Mouse (Mus musculus) left cerebral cortex, adult 9 months (tissue): ENCODE results near the gene Mpv17l2.
A peak's percentile ranks its signal among the peaks of the same experiment; 100 is the strongest.

Experiments used
- DNase-seq, 2 experiments: peaks; one replicate each; pipeline ENCODE4 v3.0.0; 2022; ENCODE audit warnings: low spot score in 2 of 2

The Mpv17l2 gene

GRCm38 (mm10) chr8:70791294-70791701, 30.6 kb upstream of the Mpv17l2 start:
- DNase-seq = no peak

DNA sequence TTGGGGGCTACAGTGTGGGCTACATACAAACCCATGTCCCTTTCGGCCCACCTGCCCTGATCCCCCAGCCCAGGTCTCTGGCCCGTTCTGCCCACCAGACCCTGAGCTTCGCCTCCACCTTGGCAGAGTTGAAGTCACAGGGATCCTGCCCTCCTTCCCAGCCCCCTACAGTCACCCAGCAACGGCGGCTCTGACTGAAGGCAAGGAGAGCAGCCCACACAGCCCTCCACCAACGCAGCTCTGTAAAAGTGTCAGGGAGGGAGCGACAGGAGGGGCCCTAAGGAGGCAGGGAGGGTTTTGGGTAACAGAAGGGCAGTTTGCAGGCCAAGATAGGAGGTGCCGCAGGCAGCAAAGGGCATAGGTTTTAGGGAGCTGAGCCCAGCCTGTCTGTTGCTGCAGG, 30.1 kb upstream of the Mpv17l2 start:
- no peak for DNase-seq

DNA sequence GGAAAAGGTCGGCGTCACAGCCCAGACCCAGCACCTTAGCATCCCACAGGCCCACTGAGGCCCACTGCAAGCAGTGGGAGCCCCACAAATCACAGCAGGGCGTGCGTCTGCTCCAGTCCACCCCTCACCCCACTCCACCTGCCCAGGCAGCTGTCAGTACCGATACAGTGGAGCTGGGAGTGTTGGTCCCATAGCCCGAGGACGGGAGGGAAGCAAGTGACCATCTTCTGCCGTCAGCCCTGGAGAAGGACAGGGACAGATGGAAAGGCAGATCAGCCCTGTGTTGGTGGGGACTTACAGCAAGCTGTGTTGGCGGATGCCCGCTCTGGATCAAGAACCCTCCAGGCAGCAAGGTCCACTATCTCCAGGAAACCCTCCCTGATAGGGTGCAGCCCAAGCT, 28.3 kb upstream of the Mpv17l2 start:
- no peak for DNase-seq

GRCm38 (mm10) chr8:70787941-70788667, 27.4 kb upstream of the Mpv17l2 start:
- no peak for DNase-seq

- no peak for DNase-seq
These were observed 26.3 kb upstream of the Mpv17l2 start for GRCm38 (mm10) chr8:70787051-70787445.

GRCm38 (mm10) chr8:70786291-70787050, 25.7 kb upstream of the Mpv17l2 start:
- no peak for DNase-seq

DNA sequence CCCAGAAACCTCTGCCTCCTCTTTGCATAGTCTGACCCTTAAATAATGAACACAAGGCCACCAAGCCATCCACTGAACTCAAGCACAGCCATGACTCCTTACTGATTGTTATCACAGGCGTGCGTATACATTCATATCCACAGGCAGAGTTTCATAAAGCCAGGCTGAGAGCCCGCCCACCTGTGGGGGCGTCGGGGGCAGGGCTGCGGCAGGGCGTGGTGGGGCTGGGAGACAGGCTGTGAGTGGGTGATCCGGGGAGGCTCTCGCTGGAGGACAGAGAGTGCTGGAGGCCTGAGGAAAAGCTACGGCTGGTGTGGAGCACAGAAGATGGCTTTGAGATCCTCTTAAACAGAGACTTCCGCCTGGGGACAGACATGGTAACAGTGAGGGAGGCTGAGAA, 19.3 kb upstream of the Mpv17l2 start:
- DNase-seq = no peak

DNA sequence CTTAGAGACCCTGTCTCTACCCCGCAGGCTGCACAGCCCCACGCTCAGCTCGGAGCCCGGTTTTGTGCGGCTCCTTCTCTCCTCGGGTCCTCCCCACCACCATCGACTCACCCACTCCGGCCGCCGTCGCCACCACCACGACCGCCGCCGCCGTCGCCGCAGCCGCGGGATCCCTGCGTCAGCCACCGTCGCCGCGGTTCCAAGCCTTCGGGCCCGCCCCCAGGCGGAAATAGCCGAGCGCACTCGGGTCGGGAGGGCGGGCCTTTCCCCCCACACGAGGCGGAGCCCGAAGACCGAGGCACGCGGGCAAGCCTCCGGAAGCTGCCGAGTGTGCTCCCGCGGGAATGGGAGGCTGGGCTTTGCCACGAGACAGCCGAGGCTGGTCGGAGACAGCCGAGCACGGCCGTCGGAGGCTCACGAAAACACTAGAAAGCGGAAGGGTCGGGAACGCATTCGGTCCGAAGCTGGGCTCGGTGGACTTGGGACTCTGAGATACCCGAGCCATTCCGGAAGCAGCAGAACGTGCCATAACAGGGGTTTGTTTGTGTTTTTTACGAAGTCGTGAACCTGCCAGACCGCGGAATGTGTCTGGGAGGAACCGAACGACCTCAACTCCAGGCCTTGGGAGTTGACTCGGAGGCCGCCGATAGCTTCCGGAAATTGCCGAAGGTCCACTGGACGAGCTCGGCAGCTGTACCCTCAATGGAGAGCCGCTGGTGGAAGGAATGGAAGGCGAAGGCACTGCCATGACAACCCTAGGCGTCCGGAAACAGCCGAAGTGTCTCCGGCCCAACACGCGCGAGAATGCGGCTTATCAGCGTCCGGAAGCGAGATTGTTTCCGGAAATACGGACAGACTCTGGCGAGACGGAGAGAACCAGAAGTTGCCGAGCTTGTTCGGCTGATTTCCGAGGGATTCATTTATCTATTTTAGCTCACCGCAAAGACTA, 16.0 kb upstream of the Mpv17l2 start, which contains the start of gene Pik3r2:
Gene Pik3r2 (minus strand): TSS at position 218 of the 949 bp plus-strand sequence.
- DNase-seq = peak; percentile 95 to 98

DNA sequence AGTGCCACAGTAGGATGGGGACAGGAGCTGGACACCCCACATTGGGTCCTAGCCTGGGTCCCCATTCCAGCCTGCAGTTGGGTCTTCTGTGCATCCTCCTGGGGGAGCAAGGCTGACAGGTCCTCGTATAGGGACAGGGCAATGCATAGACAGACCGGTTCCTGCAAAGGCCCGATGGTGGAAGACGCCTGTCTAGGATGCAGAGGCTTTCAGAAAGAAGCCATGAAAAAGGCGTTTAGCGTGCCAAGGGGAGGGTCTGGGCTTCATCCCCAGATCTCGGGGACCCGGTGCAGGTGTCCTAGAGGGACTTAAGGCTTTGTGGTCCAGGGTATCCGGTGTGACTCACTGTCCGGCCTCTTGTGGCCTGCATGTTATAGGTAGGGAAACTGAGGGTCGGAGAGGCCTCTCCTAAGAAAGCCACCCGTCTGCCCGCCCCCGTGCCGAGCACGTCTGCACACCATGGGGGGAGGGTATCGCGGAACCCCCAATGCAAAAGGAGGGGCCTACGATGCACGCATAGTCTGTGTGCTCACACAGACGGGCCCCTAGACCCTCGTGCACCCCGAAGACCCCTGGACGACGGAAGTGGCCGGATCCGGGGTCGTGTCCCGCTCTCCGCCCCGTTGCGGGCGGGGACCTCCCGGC, 15.2 kb upstream of the Mpv17l2 start:
- DNase-seq = no peak

GRCm38 (mm10) chr8:70775227-70775626, 14.5 kb upstream of the Mpv17l2 start:
- no peak for DNase-seq

DNA sequence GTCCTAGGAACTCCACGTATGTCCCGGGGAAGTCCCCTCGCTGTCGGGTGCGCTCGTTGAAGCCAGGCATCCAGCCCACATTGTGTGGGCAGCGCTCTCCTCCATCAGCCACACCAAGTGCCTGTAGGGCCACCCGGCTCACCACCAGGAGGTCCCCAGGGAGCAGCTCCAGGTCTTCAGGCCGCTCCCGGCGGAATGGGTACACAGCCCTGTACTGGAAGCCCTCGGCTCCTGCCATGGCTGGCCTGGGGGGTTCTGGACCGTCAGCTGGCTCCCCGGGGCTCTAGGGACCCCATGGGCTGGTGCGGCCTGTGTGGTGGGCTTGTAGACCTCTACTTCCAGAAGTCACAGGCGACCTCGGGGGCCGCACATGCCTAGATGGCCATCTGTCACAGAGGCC, 14.0 kb upstream of the Mpv17l2 start:
- no peak for DNase-seq

GRCm38 (mm10) chr8:70773833-70774232, 13.1 kb upstream of the Mpv17l2 start:
- DNase-seq = no peak

- no peak for DNase-seq
These were observed 12.7 kb upstream of the Mpv17l2 start for GRCm38 (mm10) chr8:70773410-70773809.

DNA sequence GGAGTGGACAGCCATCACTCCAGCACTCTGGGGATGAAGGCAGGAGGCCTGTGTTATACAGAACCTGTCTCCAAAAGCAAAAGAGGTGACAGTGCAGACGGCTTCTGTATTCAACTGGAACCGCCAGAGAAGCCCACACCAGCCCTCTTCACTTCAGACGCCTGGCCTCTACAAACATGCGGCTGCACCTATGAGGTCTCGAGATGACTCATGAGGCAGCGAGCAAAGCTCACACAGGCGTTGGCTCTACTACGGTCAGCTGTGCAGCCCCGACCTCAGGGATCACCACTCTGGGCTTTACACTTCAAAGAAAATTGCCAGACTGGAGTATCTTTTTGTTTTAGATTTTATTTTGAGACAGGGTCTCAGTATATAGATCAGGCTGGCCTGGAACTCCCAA, 12.1 kb upstream of the Mpv17l2 start:
- no peak for DNase-seq

DNA sequence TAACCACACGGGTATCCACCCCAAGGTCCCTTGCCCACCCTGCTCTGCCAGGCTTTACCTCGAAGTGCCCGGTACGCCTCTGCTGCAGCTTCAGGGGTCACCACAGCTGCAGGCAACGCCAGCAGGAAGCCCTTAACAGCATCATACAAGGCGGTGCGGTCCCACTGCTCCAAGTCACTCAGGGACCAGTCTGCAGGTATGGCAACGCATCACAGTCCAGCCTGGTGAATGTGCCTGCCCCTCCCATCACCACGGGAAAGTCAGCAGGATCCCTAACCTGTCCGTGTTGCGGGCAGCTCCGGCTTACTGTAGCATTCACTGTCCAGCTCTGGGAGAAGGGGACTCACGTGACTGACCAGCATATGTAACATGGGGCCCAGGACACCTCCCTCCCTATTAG, 11.3 kb upstream of the Mpv17l2 start:
- no peak for DNase-seq

DNA sequence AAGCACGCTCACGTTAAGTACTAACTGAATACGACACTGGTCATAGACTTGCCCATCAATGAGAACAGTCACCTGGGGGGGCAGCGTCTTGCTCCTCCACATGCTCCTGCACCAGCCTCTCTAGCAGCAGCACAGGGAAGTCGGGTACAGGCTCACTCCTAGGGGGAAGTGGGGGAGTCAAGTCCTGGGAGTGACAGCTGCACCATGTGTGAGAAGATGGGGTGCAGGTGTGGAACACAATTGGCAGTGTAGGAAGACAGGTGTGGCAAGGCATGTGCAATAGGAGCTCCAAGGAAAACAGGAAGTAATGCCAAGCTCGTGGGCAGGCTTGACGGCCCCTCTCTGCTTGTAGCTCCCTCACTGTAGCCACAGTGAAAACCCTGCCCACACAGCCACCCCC, 10.5 kb upstream of the Mpv17l2 start:
- no peak for DNase-seq

GRCm38 (mm10) chr8:70770748-70771147, 10.0 kb upstream of the Mpv17l2 start:
- no peak for DNase-seq

DNA sequence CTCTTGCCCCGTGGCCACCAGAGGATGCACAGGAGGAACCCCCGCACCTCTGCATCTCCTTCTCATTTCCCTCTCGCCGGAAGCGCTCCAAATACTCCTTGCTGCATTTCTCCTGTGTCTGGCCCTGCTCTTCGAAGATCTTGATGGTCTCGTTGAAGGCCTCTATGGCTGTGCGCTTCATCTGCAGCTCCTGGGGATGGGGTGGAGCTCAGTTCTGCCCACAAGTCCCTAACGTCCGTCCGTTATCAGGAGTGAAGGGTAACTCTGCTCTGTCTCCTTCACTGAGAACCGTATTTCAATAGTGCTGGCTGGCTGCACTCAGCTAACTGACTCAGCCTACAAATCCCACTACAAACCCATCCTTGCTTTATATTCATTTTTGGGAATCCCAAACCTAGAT, 9.1 kb upstream of the Mpv17l2 start:
- DNase-seq = no peak

DNA sequence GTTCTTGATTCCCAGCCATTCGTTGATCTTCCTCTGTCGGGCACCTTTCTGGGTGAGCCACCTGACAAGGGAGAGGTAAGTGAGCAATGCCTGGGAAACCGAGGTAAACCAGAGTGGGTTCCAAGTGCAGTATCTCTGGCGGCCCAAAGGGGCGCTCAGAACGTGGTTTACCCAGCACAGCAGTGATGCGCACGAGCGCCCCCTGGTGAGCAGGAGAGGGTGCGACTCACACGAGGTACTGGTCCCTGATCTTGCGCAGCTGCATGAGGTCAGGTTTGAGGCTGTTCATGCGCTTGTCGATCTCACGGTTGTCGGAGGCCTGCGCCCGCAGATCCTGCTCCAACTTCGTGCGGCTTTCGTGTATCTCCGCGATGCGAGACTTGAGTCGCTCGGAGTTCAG, 8.6 kb upstream of the Mpv17l2 start:
- DNase-seq = peak; percentile 86 to 95

DNA sequence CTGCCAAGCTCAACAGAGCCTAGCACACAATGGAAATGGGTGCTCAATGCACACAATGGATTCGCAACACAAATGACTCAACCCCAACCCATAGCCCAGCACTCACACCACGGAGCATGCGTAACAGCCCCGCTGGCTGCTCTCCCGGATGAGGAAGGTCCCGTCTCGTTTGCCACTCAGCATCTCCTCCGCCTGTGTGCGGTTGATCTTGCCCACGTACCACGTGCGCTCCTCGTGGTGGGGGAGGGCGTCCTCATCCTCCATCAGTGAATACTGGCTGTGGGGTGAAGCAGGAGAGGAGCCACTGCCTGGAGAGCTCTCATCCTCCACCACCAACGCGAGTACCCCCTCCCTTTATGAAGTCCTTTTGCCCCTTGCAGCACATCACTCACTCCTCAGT, 8.2 kb upstream of the Mpv17l2 start:
- no peak for DNase-seq

- no peak for DNase-seq
These were observed 7.6 kb upstream of the Mpv17l2 start for GRCm38 (mm10) chr8:70768231-70768776.
